Mouse (Mus musculus) stomach, postnatal 0 days (tissue): ENCODE measurements around the gene Slc4a5.

ENCODE experiments used
- CTCF ChIP-seq: IDR thresholded peaks from 2 replicates; pipeline ENCODE4 v1.5.1; 2016; ENCODE audit warnings: antibody characterized with exemption, low read depth, mild to moderate bottlenecking, moderate library complexity
- EP300 ChIP-seq: optimal IDR thresholded peaks from 2 replicates; pipeline ENCODE3; 2016; ENCODE audit warnings: antibody characterized with exemption

DNA sequence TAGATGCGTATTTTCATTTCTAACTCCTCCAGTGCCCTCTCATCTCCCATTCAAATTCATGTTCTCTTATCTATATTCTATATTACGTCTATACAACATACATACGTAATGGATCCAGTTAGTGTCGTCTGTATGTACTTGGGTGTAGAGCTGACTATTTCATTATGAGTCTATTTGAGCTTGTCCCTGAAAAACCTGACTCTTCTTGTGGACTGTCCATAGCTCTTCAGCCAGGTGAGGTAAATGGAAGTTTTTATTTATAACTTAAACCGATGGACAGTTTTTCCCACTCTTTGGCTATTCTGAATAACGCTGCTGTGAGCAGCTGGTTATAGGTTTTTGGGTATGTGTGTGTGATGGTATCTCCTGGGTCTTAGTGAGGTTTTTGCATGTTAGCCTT is 107.1 kb downstream of the Slc4a5 start:
- TF ChIP-seq CTCF = no peak
- TF ChIP-seq EP300 = no peak
